Mouse (Mus musculus): Measurements from ENCODE around the gene Ccdc32. TPM values are rescaled to one million over a fixed set of nuclear protein-coding genes. Genes with fewer than 3 reads are reported as not detected.

The Ccdc32 gene
- polyA plus RNA-seq, 1 experiment from 2014 or later: 19.9 TPM

- Histone ChIP-seq H3K4me2 (peak overlapping the region; percentile 94), H3K27me3 (ENCODE audit: insufficient read depth, low read length) (peaks cover 29% of the 10 kb centered on the region), H3K36me3 (ENCODE audit: insufficient read depth) (no peaks in the 10 kb centered on the region), H3K4me1 (ENCODE audit: insufficient read depth) (peaks cover 4% of the 10 kb centered on the region; the same call in 1 of the 2 replicates), H3K9me3 (ENCODE audit: low read depth, low read length) (no peaks in the 10 kb centered on the region), H3K4me3 (ENCODE audit: low read depth, low read length) (peak overlapping the region; percentile 59), H3K27ac (ENCODE audit: low read depth) (no peak overlapping the region), H3K9ac (peak overlapping the region; percentile 66)
- DNase-seq (peak; percentile 47), ATAC-seq (ENCODE audit: insufficient read depth) (no peak)
- TF ChIP-seq CTCF (IDR thresholded peaks at IDR 0.05; ENCODE audit: low read depth): no peak
- 3% methylated on average over 15 of the region's 15 CpGs for WGBS
Observed at GRCm38 (mm10) chr2:118975855-118976254, 53.3 kb downstream of the Ccdc32 start.

- ATAC-seq (ENCODE audit: insufficient read depth) (peak; percentile 81), DNase-seq (peak; percentile 96)
- Histone ChIP-seq H3K27ac (ENCODE audit: low read depth) (no peak overlapping the region), H3K4me1 (ENCODE audit: insufficient read depth) (peaks cover 4% of the 10 kb centered on the region; the same call in 1 of the 2 replicates), H3K9ac (peak overlapping the region; percentile 38; the same call in 1 of the 2 replicates), H3K4me2 (peak overlapping the region; percentile 73), H3K4me3 (ENCODE audit: low read depth, low read length) (peak overlapping the region; percentile 36), H3K27me3 (ENCODE audit: insufficient read depth, low read length) (peaks cover 29% of the 10 kb centered on the region), H3K36me3 (ENCODE audit: insufficient read depth) (no peaks in the 10 kb centered on the region), H3K9me3 (ENCODE audit: low read depth, low read length) (no peaks in the 10 kb centered on the region)
- WGBS: 1% methylated on average over 33 of the region's 33 CpGs
- peak; percentile 92 for TF ChIP-seq CTCF (IDR thresholded peaks at IDR 0.05; ENCODE audit: low read depth)
Observed at GRCm38 (mm10) chr2:118972687-118973376, 56.4 kb downstream of the Ccdc32 start.

GRCm38 (mm10) chr2:118972048-118972447 lies 57.1 kb downstream of the Ccdc32 start:
- Histone ChIP-seq H3K4me2 (no peak overlapping the region), H3K27me3 (ENCODE audit: insufficient read depth, low read length) (peaks cover 24% of the 10 kb centered on the region), H3K27ac (ENCODE audit: low read depth) (no peak overlapping the region), H3K9ac (no peak overlapping the region), H3K36me3 (ENCODE audit: insufficient read depth) (no peaks in the 10 kb centered on the region), H3K4me3 (ENCODE audit: low read depth, low read length) (no peak overlapping the region), H3K9me3 (ENCODE audit: low read depth, low read length) (no peaks in the 10 kb centered on the region), H3K4me1 (ENCODE audit: insufficient read depth) (peaks cover 4% of the 10 kb centered on the region; the same call in 1 of the 2 replicates)
- TF ChIP-seq CTCF (IDR thresholded peaks at IDR 0.05; ENCODE audit: low read depth): no peak
- no peak for DNase-seq
- WGBS: 74% methylated on average over 5 of the region's 5 CpGs
- ATAC-seq (ENCODE audit: insufficient read depth): no peak

- 72% methylated on average over 11 of the region's 11 CpGs for WGBS
- Histone ChIP-seq H3K4me1 (ENCODE audit: insufficient read depth) (no peaks in the 10 kb centered on the region), H3K4me3 (ENCODE audit: low read depth, low read length) (no peak overlapping the region), H3K27ac (ENCODE audit: low read depth) (no peak overlapping the region), H3K27me3 (ENCODE audit: insufficient read depth, low read length) (peaks cover 8% of the 10 kb centered on the region; the same call in 1 of the 2 replicates), H3K4me2 (no peak overlapping the region), H3K9me3 (ENCODE audit: low read depth, low read length) (no peaks in the 10 kb centered on the region), H3K36me3 (ENCODE audit: insufficient read depth) (no peaks in the 10 kb centered on the region), H3K9ac (no peak overlapping the region)
- no peak for ATAC-seq (ENCODE audit: insufficient read depth)
- no peak for TF ChIP-seq CTCF (IDR thresholded peaks at IDR 0.05; ENCODE audit: low read depth)
- no peak for DNase-seq
Observed at GRCm38 (mm10) chr2:118969585-118970147, 59.5 kb downstream of the Ccdc32 start.

Other genes with a start within 250 kb of the Ccdc32 start
- gene Disp2, start 249.7 kb downstream of the Ccdc32 start, polyA plus RNA-seq (2014; fragmentation: Nextera tagmentation; extraction: Ambion mirVana): 0.59 and 0.64 TPM in 2 replicates
- gene Knstrn, start 215.4 kb downstream of the Ccdc32 start, polyA plus RNA-seq (2014; fragmentation: Nextera tagmentation; extraction: Ambion mirVana): 142 and 145 TPM in 2 replicates
- gene Ivd, start 167.4 kb downstream of the Ccdc32 start, polyA plus RNA-seq (2014; fragmentation: Nextera tagmentation; extraction: Ambion mirVana): 56.8 and 66.0 TPM in 2 replicates
- 0.83 and 0.92 TPM in 2 replicates for gene Bahd1, start 129.0 kb downstream of the Ccdc32 start, polyA plus RNA-seq (2014; fragmentation: Nextera tagmentation; extraction: Ambion mirVana)
- 39.4 and 40.8 TPM in 2 replicates for gene Chst14, start 102.9 kb downstream of the Ccdc32 start, polyA plus RNA-seq (2014; fragmentation: Nextera tagmentation; extraction: Ambion mirVana)
- gene Rpusd2, start 5.4 kb upstream of the Ccdc32 start, polyA plus RNA-seq (2014; fragmentation: Nextera tagmentation; extraction: Ambion mirVana): 4.4 and 4.5 TPM in 2 replicates
- gene Knl1, start 17.7 kb upstream of the Ccdc32 start, polyA plus RNA-seq (2014; fragmentation: Nextera tagmentation; extraction: Ambion mirVana): 57.3 and 58.1 TPM in 2 replicates
- gene Rad51, start 83.4 kb upstream of the Ccdc32 start, polyA plus RNA-seq (2014; fragmentation: Nextera tagmentation; extraction: Ambion mirVana): 64.6 and 67.6 TPM in 2 replicates
- gene Rmdn3, start 127.6 kb upstream of the Ccdc32 start, polyA plus RNA-seq (2014; fragmentation: Nextera tagmentation; extraction: Ambion mirVana): 36.1 and 38.9 TPM in 2 replicates
- gene Gchfr, start 138.4 kb upstream of the Ccdc32 start, polyA plus RNA-seq (2014; fragmentation: Nextera tagmentation; extraction: Ambion mirVana): 24.9 and 25.3 TPM in 2 replicates
- gene Gm14137, start 145.1 kb upstream of the Ccdc32 start, polyA plus RNA-seq (2014; fragmentation: Nextera tagmentation; extraction: Ambion mirVana): 0.22 and 0.32 TPM in 2 replicates
- 49.6 and 50.5 TPM in 2 replicates for gene Zfyve19, start 179.2 kb upstream of the Ccdc32 start, polyA plus RNA-seq (2014; fragmentation: Nextera tagmentation; extraction: Ambion mirVana)
- 17.8 and 19.0 TPM in 2 replicates for gene Dnajc17, start 179.4 kb upstream of the Ccdc32 start, polyA plus RNA-seq (2014; fragmentation: Nextera tagmentation; extraction: Ambion mirVana)
- gene Ppp1r14d, start 200.5 kb upstream of the Ccdc32 start, polyA plus RNA-seq (2014; fragmentation: Nextera tagmentation; extraction: Ambion mirVana): 0.41 and 0.42 TPM in 2 replicates
- 25.4 and 25.5 TPM in 2 replicates for gene Spint1, start 208.0 kb upstream of the Ccdc32 start, polyA plus RNA-seq (2014; fragmentation: Nextera tagmentation; extraction: Ambion mirVana)
- gene Rhov, start 241.9 kb upstream of the Ccdc32 start, polyA plus RNA-seq (2014; fragmentation: Nextera tagmentation; extraction: Ambion mirVana): 0.11 and 0.24 TPM in 2 replicates

Data from lung, embryonic 14.5 days (tissue).